Mouse (Mus musculus) CD4-positive, CD25-positive, alpha-beta regulatory T cell, adult 4 months (primary cell): ENCODE data around the gene Rnf212. TPM values are rescaled to one million over a fixed set of nuclear protein-coding genes. Genes with fewer than 3 reads are reported as not detected.
"Not testable (repeated sequence)": the region's sequence is repeated elsewhere in the genome, so short reads cannot be mapped to it uniquely, and the experiment has no call there.

Experiments used
- ATAC-seq: one replicate; pipeline ENCODE4 v1.8.0; 2017
- polyA plus RNA-seq, 2 experiments: library from polyadenylated mRNA; unstranded; fragments of 100-300 nt; shearing (Covaris generic); gene quantifications; one replicate each; pipeline ENCODE4 v1.2.1; 2017

Rnf212 gene
- polyA plus RNA-seq: not detected

- no peak for ATAC-seq
Measured at GRCm38 (mm10) chr5:108774630-108775306, at the start of gene Rnf212. TSS of gene Rnf212 (minus strand) at chr5:108774982.

GRCm38 (mm10) chr5:108823276-108823675, 48.5 kb upstream of the Rnf212 start:
- no peak for ATAC-seq

- ATAC-seq: not testable (repeated sequence)
Measured at GRCm38 (mm10) chr5:108808750-108809149, 34.0 kb upstream of the Rnf212 start, which contains the start of gene Vmn2r8. TSS of gene Vmn2r8 (minus strand) at chr5:108808850.

GRCm38 (mm10) chr5:108803646-108804045, 28.9 kb upstream of the Rnf212 start:
- ATAC-seq: no peak

GRCm38 (mm10) chr5:108795263-108795662, 20.5 kb upstream of the Rnf212 start, which contains the start of gene Tmed11:
TSS of gene Tmed11 (minus strand) at chr5:108795363.
- ATAC-seq: not testable (repeated sequence)

- not testable (repeated sequence) for ATAC-seq
Measured at GRCm38 (mm10) chr5:108790385-108790784, 15.6 kb upstream of the Rnf212 start.

GRCm38 (mm10) chr5:108760002-108760401, 14.8 kb downstream of the Rnf212 start:
- ATAC-seq: no peak

- no peak for ATAC-seq
Measured at GRCm38 (mm10) chr5:108758396-108758795, 16.4 kb downstream of the Rnf212 start.

GRCm38 (mm10) chr5:108751258-108751657, 23.5 kb downstream of the Rnf212 start:
- ATAC-seq: not testable (repeated sequence)

- no peak for ATAC-seq
Measured at GRCm38 (mm10) chr5:108750328-108751210, 24.2 kb downstream of the Rnf212 start.

GRCm38 (mm10) chr5:108744629-108745028, 30.2 kb downstream of the Rnf212 start:
- no peak for ATAC-seq

GRCm38 (mm10) chr5:108743856-108744255, 30.9 kb downstream of the Rnf212 start:
- no peak for ATAC-seq

- no peak for ATAC-seq
Measured at GRCm38 (mm10) chr5:108742596-108742995, 32.2 kb downstream of the Rnf212 start.

GRCm38 (mm10) chr5:108741844-108742243, 32.9 kb downstream of the Rnf212 start:
- ATAC-seq: no peak

- ATAC-seq: no peak
Measured at GRCm38 (mm10) chr5:108727425-108727824, 47.4 kb downstream of the Rnf212 start.

GRCm38 (mm10) chr5:108726557-108727248, 48.1 kb downstream of the Rnf212 start:
- peak; percentile 47 for ATAC-seq

GRCm38 (mm10) chr5:108724006-108724405, 50.8 kb downstream of the Rnf212 start:
- no peak for ATAC-seq

- ATAC-seq: no peak
Measured at GRCm38 (mm10) chr5:108719761-108720160, 55.0 kb downstream of the Rnf212 start.

- ATAC-seq: no peak
Measured at GRCm38 (mm10) chr5:108718051-108718450, 56.7 kb downstream of the Rnf212 start.

GRCm38 (mm10) chr5:108715974-108716373, 58.8 kb downstream of the Rnf212 start:
- no peak for ATAC-seq

- ATAC-seq: no peak
Measured at GRCm38 (mm10) chr5:108714149-108714548, 60.6 kb downstream of the Rnf212 start.

GRCm38 (mm10) chr5:108713691-108714090, 61.1 kb downstream of the Rnf212 start:
- no peak for ATAC-seq

GRCm38 (mm10) chr5:108713096-108713495, 61.7 kb downstream of the Rnf212 start:
- no peak for ATAC-seq
